Mouse (Mus musculus): ENCODE data around the gene Ces2f.
"Not testable (repeated sequence)": the region's sequence is repeated elsewhere in the genome, so short reads cannot be mapped to it uniquely, and the experiment has no call there.

The Ces2f gene

GRCm38 (mm10) chr8:104947056-104947455 lies at the start of gene Ces2f:
Gene Ces2f (plus strand): TSS chr8:104947356.
- no peak for DNase-seq (ENCODE audit: low spot score in 2 of 2)

DNA sequence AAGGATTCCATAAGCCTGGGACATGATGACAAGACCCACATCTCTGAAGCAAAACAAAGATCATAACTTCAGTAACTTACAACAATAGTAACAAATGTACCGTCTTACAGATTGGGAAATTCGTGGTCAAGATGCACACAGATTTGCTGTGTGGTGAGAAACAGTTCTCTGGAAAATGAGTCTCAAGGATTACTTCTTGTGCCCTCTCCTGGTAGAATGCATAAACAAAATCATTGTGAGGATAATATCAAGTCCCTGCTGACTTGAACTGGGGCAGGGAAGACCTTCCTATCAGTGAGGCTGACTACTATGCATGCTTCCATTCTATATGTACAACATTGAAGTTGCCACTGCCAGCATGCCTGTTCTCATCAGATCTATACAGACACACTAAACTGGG lies 45.4 kb upstream of the Ces2f start:
- DNase-seq (ENCODE audit: low spot score in 2 of 2) = no peak

- DNase-seq (ENCODE audit: low spot score in 2 of 2) = no peak
Observed at GRCm38 (mm10) chr8:104907111-104907510, 40.0 kb upstream of the Ces2f start.

GRCm38 (mm10) chr8:104909021-104909420 lies 38.1 kb upstream of the Ces2f start:
- not testable (repeated sequence) for DNase-seq (ENCODE audit: low spot score in 2 of 2)

DNA sequence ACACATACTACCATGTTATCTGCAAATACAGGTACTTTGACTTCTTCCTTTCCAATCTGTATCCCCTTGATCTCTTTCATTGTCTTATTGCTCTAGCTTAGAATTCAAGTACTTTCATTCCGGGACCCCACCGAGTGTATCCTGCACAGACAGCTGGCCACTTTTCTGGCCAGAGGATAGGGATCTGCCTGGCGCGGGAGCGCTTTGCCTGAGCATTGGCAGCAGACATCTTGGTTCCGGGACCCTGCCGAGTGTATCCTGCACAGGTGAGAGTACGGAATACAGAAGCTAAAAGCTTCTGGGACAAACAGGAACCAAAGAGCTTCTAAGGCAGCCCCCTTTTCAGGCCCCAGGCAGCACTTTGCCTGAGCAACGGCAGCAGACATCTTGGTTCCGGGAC lies 37.5 kb upstream of the Ces2f start:
- not testable (repeated sequence) for DNase-seq (ENCODE audit: low spot score in 2 of 2)

- no peak for DNase-seq (ENCODE audit: low spot score in 2 of 2)
Observed at GRCm38 (mm10) chr8:104925972-104926596, 21.1 kb upstream of the Ces2f start, which contains the start of gene Ces2e. Gene Ces2e (plus strand): TSS chr8:104926260.

- DNase-seq (ENCODE audit: low spot score in 2 of 2) = no peak
Observed at GRCm38 (mm10) chr8:104927301-104927700, 19.9 kb upstream of the Ces2f start.

DNA sequence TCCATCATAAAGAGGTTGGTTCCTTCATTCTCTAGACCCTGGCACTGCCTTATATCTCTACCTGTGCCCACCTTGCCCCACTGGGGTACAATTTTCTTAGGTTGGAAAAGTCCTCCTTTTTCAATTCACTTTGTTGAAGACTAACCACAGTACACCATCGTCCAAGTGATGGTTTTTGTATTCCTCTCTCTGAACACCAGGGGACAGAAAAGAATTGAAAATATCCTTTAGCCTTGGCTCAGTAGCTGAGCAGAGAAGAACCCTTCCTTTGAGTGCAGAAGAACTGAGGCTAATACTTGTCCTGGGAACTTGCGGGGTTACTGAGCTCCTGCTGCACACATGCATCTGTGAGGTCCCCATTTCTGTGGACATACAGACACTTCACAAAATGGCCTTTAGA lies 2.5 kb upstream of the Ces2f start:
- no peak for DNase-seq (ENCODE audit: low spot score in 2 of 2)

- no peak for DNase-seq (ENCODE audit: low spot score in 2 of 2)
Observed at GRCm38 (mm10) chr8:104949031-104949430, 1.9 kb downstream of the Ces2f start.

DNA sequence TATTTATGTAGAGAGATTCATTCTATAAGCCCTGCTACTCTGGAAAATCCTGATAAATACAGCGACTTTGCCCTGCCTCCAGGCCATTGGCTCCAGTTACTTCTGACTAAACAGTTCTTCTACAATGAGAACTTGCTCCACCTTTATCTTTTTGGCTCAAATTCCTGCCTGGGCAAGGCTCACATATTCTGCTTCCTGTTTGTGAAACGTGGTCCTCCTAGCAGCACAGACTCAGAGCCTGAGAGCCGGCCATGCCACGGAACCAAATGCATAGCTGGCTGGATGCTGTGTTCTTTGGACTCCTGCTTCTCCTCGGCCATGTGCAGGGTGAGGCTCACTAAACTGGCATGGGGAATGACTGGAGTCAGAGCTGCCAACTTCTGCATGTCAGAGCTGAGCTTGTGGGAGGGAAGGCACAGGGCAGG lies 14.4 kb downstream of the Ces2f start, which contains the start of gene Ces2g:
Ces2g (plus strand) TSS at position 182 of the 425 bp plus-strand sequence.
- no peak for DNase-seq (ENCODE audit: low spot score in 2 of 2)

- no peak for DNase-seq (ENCODE audit: low spot score in 2 of 2)
Observed at GRCm38 (mm10) chr8:104962229-104962901, 15.2 kb downstream of the Ces2f start.

DNA sequence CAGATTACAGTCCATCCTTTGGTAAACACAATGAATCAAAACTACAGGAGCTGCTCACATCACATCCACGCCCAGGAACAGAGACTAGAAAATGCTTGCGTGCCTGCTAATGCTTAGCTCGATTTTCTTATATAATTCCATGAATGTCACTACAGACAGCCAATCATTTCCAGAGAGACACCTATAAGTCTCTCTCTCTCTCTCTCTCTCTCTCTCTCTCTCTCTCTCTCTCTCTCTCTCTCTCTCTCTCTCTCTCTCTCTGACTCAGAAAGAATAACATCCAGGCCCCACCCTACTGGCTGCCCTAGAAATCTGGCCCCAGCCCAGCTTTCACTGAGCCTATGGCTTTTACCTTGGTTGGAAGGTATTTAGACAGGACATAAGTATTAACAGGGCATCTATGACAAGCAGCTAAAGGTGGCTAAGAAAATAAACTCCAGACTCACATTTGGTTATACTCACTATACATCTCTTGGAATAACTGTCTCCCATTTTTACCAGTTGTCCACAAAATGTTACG lies 16.3 kb downstream of the Ces2f start:
- DNase-seq (ENCODE audit: low spot score in 2 of 2) = no peak

GRCm38 (mm10) chr8:104984126-104984525 lies 37.0 kb downstream of the Ces2f start:
- DNase-seq (ENCODE audit: low spot score in 2 of 2) = no peak

- no peak for DNase-seq (ENCODE audit: low spot score in 2 of 2)
Observed at GRCm38 (mm10) chr8:104984942-104985341, 37.8 kb downstream of the Ces2f start.

DNA sequence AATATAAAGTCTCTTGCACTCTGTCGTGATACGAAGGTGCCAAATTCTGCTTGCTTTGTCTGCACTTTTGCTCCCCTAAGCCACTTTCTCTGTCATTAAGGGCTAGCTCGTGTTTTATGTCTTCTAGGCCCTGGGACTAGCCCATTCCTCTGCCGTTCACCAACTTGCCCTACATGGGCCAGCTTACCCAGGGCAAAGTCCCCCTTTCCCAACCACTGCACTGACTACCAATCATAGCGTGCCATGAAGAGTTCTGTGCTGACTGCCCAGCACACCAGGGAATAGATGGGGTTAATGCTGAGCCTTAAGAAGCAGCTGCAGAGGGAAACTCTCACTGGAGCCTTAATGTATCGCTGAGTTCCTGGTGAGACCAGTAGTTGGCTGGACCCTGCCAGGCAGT lies 51.0 kb downstream of the Ces2f start:
- no peak for DNase-seq (ENCODE audit: low spot score in 2 of 2)

- DNase-seq (ENCODE audit: low spot score in 2 of 2) = no peak
Observed at GRCm38 (mm10) chr8:104999183-104999582, 52.0 kb downstream of the Ces2f start.

GRCm38 (mm10) chr8:105000586-105000985 lies 53.4 kb downstream of the Ces2f start, which contains the start of gene Ces2h:
Gene Ces2h (plus strand): TSS chr8:105000853.
- no peak for DNase-seq (ENCODE audit: low spot score in 2 of 2)

Measured in natural killer cell, adult 2 months (primary cell).